Mouse (Mus musculus): ENCODE measurements around the gene Tmem19.

GRCm38 (mm10) chr10:115298683-115299082, 63.6 kb downstream of the Tmem19 start:
- TF ChIP-seq POLR2A (IDR thresholded peaks at IDR 0.05; ENCODE audit: borderline replicate concordance, insufficient read depth, low read length) (no peak), CTCF (IDR thresholded peaks at IDR 0.05; ENCODE audit: borderline replicate concordance, insufficient read depth, low read depth, low read length) (no peak)

All from cerebellum, adult 2 months (tissue).